Mouse (Mus musculus): Measurements from ENCODE around the gene Rtel1.
"Not testable (repeated sequence)": the region's sequence is repeated elsewhere in the genome, so short reads cannot be mapped to it uniquely, and the experiment has no call there.

Gene Rtel1

DNA sequence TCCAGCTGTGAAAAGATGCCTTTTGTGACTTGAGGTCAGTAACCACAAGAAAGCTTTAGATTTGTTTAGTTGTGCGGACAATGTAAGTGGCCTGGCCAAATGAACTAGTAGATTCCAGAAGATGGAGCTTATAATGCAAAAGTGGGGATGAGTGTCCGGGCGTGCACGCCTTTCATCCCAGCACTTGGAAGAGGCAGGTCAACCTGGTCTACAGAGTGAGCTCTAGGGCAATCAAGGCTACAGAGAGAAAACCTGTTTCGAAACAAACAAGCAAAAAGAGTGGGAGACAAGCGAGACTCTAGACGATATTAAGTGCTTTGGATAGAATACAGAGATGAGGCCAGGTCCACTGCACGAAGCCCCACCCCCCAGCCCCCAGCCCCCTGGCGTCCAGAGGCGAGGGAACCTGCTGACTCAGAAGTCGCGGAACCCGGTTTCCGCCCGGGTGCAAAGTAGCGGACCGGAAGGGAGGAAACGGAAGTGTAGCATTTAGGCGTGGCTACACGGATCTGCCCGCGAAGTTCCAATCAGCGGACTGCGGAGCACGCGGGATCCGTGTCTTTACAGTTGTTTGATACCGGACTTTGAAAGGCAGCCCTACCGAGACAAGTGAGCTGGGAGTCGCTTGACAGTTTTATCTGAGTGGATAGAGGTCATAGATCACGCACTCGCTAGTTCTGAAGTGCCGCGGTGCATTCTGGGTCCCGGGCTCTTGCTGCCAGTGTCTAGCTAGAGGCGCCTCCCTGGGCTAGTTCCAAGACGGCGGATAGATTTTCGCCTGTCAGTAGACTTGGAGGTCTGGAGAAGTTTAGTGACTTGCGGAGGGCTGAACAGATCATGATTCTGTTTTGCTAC is at the start of gene Rtel1:
TSS of gene Rtel1 (plus strand) at position 492 of the 855 bp plus-strand sequence.
- in situ Hi-C loops (cut with MboI, MseI) = loop anchor here (5.0 kb wide), 1 partner anchor 132 kb away; the partner anchor contains the start of gene Ppdpf

GRCm38 (mm10) chr2:181272092-181272491 is 47.4 kb upstream of the Rtel1 start:
- in situ Hi-C loops (cut with MboI, MseI) = no loop called here

DNA sequence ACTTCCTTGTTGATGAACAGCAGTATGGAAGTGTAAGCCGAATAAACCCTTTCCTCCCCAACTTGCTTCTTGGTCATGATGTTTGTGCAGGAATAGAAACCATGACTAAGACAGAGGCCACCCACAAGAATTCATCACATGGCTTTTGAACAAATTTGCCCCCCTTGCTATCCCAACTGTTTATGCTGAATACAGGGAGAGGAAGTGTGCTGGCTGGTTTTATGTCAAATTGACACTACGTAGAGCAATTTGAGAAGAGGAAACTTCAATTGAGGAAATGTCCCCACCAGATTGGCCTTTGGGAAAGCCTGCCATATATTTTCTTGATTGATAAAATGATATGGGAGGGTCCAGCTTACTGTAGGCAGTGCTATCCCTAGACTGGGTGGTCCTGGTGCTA is 45.7 kb upstream of the Rtel1 start:
- in situ Hi-C loops (cut with MboI, MseI) = no loop called here

DNA sequence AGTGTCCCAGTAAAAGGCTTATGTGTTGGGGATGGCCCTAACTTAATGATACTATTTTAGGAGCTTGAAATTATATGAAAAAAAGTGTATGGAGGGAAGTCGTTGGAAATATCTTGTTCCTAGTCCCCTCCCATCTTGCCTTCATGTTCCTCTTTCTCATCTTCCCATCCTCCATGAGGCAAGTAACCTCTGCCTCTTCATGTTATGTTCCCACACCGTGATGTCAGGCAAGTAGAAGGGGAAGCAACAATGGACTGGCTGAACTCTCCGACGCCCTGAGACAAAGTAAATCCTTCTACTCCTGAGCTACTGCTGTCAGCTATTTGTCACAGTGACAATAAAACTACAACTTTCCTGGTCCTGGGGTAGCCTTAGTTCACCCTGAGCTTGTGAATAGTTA is 44.9 kb upstream of the Rtel1 start:
- in situ Hi-C loops (cut with MboI, MseI) = no loop called here

DNA sequence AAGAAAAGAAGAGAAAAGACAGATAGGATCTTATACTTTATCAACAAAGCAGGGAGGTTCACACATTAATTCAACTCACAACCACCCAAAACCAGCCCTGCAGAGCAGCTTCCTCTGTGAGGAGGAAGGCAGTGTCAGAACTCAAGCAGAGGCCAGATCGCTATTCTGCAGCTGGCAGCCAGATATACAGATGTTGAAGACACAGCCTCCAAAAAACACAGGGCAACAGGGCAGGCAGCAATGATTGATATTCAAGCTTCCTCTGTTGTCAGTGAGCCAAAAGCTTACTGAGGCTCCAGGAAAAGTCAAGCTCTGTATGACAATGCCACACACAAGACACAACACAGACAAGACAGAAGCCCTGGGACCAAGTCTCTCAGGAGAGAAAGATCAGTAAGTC is 42.8 kb upstream of the Rtel1 start:
- in situ Hi-C loops (cut with MboI, MseI) = no loop called here

GRCm38 (mm10) chr2:181277866-181278265 is 41.7 kb upstream of the Rtel1 start:
- in situ Hi-C loops (cut with MboI, MseI) = no loop called here

DNA sequence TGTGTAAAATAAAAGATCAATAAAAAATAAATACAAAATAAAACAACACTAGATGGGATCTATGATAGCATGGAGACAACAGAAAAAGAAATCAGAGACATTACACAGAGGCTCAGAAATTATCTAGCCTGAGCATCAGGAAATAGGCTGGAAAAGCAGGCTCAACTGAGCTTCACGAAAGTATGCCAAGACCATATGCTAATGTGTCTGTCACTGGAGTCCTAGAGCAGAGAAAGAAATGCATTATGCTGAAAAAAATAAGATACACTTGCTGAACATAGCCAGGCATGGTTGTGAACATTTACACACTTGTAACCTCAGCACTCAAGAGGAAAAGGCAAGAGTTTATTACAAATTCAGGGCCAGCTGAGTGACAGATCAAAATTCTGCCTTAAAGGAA is 39.6 kb upstream of the Rtel1 start:
- in situ Hi-C loops (cut with MboI, MseI) = no loop called here

- in situ Hi-C loops (cut with MboI, MseI) = no loop called here
Observed at GRCm38 (mm10) chr2:181286629-181287337, 32.8 kb upstream of the Rtel1 start.

DNA sequence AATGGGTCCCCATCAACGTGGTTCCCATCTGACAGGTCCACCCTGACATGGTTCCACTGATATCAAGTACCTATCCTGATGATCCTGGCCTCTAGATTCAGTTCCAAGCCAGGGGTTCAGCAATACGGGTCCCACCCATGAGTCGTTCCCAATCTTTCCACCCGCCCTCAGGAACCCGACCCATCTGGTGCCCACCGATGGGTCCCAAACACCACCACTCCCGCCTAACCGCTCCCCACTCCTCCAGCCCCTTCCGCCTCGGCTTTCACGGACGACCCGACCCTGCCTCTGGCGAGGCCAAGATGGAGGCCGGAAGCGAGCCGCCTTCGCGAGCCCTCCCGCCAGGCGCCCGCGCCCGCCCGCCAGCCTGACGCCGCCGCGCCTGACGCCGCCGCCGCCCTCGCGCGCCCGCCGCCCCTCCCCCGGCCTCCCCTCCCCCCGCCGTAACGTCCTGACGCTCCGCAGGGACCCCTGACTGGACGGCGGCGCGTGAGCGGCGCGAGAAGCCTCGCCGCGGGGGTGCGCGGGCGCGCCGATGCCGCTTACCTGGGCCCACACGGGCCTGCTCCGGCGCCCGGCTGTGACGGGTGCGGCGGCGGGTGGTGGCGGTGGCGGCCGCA is 32.1 kb upstream of the Rtel1 start:
- in situ Hi-C loops (cut with MboI, MseI) = no loop called here

GRCm38 (mm10) chr2:181287958-181288350 is 31.6 kb upstream of the Rtel1 start, which contains the start of gene Gmeb2:
TSS of gene Gmeb2 (minus strand) at chr2:181288035.
- in situ Hi-C loops (cut with MboI, MseI) = not testable (repeated sequence)

- in situ Hi-C loops (cut with MboI, MseI) = no loop called here
Observed at GRCm38 (mm10) chr2:181288691-181289090, 30.8 kb upstream of the Rtel1 start.

GRCm38 (mm10) chr2:181290937-181291336 is 28.6 kb upstream of the Rtel1 start:
- in situ Hi-C loops (cut with MboI, MseI) = no loop called here

DNA sequence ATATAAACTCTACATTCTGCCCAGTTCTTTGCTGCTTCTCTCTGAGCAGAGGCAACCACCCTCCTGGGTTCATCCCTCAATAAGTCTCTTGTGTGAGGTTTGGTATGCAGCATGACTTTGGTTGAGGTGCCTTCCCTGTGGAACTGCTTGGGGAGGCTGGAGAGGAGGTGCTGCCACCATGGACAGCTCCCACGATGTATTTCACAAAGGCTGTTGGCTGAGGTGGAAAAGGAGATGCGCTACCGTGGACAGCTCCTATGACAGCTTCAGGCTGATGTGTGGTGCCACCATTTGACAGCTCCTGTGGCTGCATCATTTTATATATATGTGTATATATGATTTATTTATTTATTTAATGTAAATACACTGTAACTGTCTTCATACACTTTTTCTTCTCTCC is 17.5 kb upstream of the Rtel1 start:
- in situ Hi-C loops (cut with MboI, MseI) = no loop called here

GRCm38 (mm10) chr2:181304944-181305343 is 14.6 kb upstream of the Rtel1 start:
- in situ Hi-C loops (cut with MboI, MseI) = no loop called here

DNA sequence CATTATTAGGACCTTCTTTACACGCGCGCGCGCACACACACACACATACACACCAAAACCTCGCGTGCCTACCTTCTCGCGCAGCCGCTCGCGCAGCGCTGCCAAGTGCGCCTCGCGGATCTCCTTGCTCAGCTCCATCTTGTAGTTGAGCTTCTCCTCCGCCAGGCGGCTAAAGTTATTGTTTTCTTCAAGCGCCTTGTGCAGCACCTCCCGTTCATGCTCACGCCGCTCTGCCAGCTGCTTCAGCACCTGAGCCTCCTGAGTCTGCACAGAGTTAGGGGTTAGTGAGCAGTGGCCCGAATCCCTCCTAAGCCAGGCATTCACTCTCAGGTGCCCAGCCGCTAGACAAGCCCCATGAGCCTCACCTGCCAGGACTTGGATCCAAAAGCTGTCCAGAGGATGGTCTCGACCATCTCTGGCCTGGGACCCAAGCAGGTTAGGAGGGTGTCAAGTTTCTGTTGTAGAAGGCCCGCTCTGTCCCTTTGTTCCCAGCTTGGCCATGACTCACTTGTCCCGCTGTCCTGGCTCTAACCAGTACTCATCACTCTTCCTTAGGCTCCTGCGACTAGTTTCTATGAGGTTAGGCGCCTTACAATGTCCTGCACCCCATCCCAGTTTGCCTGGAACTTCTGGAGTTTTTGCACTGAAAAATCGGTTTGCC is 12.3 kb upstream of the Rtel1 start:
- in situ Hi-C loops (cut with MboI, MseI) = no loop called here

- in situ Hi-C loops (cut with MboI, MseI) = no loop called here
Observed at GRCm38 (mm10) chr2:181312435-181312834, 7.1 kb upstream of the Rtel1 start.

DNA sequence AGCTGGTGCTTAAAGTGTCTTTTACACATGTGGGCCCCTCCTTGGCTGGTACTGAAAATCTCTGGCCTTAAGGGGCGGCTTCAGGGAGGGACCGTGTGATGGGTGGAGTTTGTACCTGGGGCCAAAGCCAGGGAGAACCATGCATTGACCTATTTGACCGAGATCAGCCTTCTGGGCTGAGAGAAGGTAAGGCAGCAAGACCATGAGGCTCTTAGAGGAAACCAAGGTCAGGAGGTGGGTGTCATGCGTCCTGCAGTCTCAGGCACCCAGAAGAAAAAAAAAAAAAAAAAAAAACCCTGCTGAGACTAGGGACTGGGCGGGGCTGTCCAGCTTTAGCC is 6.6 kb upstream of the Rtel1 start:
- in situ Hi-C loops (cut with MboI, MseI) = no loop called here

DNA sequence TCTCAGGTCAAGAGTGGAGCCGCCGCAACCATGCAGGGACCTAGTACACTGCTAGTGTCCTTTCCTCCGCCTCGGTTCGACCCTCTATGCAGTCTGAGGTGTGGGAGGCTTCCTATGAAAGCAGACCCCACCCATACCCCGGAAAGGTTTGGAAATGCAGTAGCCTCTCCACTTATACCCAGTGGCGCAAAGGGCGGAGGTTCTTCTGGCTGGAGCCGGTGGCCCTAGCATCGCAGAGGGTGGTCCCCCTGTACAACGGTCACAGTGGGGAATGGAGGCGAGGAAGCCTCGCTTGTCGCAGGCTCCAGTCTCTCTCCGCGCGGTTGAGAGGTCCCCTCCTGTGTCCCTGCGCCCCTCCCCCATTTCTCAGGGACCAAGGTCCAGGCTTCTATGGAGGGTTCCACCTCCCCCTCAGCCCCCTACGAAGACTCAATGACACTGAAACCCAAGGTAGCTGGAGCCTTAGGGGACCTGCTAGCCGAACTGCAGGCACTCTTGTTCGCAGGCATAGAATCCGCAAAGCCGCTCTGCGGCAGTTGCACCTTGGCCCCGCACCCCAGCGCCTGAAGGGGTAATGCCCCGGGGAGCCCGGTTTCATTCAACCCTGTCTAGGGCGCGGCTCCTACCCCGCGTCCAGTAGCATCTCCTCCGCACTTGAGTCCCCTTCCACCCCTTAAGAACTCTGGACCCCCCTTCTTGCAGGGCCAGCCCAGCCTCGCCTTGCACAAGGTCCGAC is 6.0 kb upstream of the Rtel1 start:
- in situ Hi-C loops (cut with MboI, MseI) = no loop called here

GRCm38 (mm10) chr2:181314080-181314810 is 5.3 kb upstream of the Rtel1 start, which contains the start of gene Stmn3:
TSS of gene Stmn3 (minus strand) at chr2:181314500.
- in situ Hi-C loops (cut with MboI, MseI) = no loop called here

GRCm38 (mm10) chr2:181320103-181320499 is 562 bp downstream of the Rtel1 start:
- in situ Hi-C loops (cut with MboI, MseI) = no loop called here

DNA sequence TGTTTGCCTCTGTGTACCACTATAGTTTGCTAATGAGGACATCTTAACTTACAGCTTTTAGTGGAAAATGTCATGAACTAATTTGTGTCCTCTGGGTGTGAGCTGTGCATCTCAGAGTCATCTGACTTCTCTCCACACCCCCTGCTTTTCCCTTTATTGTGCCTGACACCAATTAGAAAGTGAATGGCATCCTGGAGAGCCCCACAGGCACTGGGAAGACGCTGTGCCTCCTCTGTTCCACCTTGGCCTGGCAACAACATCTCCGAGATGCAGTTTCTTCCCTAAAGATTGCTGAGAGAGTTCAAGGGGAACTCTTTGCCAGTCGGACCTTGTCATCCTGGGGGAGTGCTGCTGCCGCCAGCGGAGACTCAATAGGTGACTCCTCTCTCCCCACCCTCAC is 2.6 kb downstream of the Rtel1 start:
- in situ Hi-C loops (cut with MboI, MseI) = no loop called here
